Mouse (Mus musculus): ENCODE data around the gene Cldn20.

Gene Cldn20

DNA sequence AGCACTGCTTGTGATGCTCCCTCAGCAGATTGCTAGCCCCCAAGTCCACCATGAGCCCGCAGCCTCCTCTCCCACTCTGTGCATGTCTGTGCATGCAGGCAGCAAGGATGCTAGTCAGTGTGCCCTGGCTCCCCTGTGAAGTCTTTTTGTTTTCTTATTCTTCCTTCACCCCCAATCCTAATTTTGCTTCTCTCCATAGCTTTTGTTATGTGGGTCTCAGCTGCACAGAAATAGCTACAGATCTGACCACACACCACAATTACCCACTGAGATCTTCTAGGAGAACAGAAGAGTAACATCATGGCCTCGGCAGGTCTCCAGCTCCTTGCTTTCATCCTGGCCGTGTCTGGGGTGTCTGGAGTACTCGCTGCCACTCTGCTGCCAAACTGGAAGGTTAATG is at the start of gene Cldn20:
Cldn20 (plus strand) TSS at position 301 of the 400 bp plus-strand sequence.
- DNase-seq (ENCODE audit: low spot score in 2 of 2) = no peak

DNA sequence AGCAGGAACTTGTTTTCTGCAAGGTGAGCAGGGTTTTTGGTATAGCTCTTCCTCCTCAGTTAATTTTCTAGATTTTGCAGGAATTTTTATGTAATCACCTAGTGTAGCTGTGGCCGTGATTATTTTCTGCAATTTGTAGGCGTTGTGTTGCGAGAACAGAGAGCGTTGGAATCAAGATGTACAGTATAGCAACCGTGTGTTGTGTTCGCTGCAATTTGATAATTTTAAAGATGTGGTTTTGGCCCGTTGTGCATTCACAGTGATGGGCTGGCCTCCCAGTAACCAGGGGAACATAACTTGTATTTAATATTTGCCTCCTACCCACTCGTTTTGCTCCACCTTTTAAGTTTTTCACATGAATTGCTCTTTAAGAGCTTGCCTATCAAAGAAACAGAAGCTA is 49.3 kb upstream of the Cldn20 start:
- DNase-seq (ENCODE audit: low spot score in 2 of 2) = no peak

DNA sequence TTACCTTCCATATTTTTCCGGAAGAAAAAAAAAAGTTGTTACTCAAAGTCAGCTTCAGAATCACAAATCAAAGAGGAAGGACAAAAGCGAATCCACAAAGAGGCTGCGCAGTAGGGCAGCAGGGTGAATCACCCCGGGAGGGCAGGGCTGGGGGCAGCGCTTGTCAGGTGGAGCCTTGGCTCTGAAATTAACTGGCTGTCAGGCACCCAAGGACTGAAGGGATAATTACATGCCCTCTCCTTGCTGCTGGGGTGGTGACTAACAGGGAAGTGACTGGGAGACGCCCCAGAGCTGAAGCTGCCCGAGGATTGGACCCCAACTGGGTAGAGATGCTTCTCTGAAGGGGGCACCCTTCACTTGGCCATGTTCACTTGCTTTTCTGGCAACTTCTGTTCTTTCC is 46.5 kb upstream of the Cldn20 start:
- no peak for DNase-seq (ENCODE audit: low spot score in 2 of 2)

DNA sequence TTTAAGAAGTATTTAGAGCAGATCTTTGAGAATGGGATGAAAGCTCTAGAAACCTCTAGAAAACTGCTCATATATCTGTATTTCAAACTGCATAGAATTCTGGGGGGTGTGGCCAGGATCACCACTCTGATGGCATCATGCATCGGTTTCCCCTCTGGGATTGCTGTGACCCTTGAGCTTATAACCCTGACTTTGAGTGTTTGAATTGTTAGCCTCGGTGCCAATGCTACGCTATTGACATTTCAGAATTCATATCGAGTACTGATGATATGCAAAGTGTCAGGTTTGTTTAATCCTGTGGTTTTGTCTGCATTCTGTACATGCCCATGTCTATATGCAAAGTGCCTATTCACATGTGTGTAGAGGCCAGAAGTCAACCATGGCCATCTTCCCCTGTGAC is 45.1 kb upstream of the Cldn20 start:
- no peak for DNase-seq (ENCODE audit: low spot score in 2 of 2)

DNA sequence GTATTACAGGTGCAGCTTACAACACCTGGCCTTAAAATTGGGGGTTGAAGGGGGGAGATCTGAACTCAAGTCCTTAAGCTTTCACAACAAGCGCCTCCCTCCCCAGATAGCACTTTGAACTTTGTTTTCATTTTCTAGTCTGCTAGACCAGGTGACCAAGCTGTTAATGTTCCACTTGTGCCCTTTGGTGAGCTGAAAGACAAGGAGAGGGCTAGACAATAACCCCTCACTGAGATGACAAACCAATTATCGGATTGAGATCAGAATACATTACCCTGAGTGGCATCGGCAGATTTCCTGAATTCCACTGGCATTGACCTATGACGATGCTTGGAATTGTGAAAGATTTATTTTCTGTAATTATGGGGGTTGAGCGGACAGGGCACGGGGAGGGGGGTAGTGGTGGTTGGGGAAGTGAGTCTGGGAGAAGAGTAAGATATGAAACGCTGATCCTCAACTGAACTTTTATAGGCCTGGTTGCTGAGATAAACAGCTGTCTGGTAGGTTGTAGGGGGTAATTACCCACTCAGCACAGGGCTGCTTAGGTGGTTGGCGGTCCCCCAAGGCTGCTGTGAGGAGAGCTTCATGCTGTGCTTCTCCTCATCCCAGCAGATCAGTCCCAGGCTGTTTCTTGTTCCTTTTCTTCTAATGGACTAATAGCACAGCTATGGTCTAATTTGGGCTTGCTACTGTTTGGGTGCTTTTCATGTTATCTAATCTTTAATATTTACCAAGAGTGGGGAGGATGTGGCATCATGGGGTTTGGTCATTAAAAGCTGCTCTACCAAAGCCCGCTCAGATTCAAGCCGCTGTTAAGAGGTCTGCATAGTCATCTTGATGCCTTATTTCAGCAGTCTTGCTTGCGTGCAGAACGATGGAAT is 44.4 kb upstream of the Cldn20 start:
- DNase-seq (ENCODE audit: low spot score in 2 of 2) = no peak

- DNase-seq (ENCODE audit: low spot score in 2 of 2) = no peak
These were observed 42.0 kb upstream of the Cldn20 start for GRCm38 (mm10) chr17:3490216-3490895.

DNA sequence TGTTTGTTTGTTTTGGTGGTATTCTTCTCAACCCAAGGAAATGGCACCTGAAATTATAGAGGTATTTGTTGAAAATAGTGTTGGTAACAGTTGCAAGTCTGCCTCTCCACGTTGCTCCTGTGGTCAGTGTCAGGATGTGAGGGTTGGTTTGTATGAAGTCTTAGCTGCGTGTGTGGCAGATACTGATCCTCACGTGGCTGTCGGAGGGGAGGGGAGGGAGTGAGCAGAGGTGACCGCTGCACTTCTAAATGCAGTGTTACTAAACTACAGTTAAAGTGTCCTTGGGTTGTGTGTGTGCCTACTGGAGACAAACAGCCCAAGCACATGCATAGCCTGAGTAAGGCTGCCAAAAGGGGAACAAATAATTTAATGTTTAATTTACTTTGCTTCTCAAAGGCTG is 41.3 kb upstream of the Cldn20 start:
- DNase-seq (ENCODE audit: low spot score in 2 of 2) = no peak

DNA sequence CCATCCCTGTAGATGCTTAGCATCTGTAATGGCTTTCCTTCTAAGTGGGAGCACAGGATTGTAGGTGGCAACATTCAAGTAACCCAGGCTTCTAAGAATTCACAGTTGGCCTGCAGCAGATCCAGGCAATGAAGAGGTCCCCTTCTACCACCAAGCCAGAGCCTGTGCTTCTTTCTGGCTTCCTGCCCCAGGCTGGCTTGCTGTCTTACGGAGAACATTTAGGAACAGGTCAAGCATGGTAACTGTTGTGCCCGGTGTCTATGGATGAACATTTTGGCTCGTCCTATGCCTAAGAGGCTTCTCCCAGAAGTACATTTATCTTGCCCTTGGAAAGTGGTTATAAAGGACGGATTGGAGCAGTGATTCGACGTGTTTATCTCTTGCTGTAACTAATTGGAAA is 40.7 kb upstream of the Cldn20 start:
- no peak for DNase-seq (ENCODE audit: low spot score in 2 of 2)

GRCm38 (mm10) chr17:3495576-3495975 is 36.8 kb upstream of the Cldn20 start:
- DNase-seq (ENCODE audit: low spot score in 2 of 2) = peak; percentile 77 to 87

GRCm38 (mm10) chr17:3496080-3496479 is 36.3 kb upstream of the Cldn20 start:
- no peak for DNase-seq (ENCODE audit: low spot score in 2 of 2)

- DNase-seq (ENCODE audit: low spot score in 2 of 2) = peak; percentile 67 to 71
These were observed 34.3 kb upstream of the Cldn20 start for GRCm38 (mm10) chr17:3498086-3498485.

DNA sequence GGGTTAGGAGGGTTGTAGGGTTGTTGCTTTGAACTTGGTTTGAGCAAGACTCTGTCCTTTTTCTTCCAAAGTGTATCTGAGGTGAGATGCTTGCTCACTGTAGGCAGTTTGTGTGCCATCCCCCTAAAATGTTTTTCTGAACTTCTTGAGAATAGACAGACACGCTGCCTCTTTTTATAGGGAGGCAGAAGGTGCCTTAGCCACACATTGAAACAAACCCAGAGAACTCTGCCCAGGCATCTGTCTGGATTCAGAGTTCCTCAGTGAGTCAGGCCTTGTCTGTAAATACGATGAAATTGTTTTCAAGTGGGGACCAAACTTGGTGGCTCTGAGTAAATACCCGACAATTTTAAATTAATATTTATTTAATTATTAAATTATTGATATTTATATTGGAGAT is 33.8 kb upstream of the Cldn20 start:
- DNase-seq (ENCODE audit: low spot score in 2 of 2) = peak in 1 of 2 experiments; percentile 58

GRCm38 (mm10) chr17:3499468-3499867 is 32.9 kb upstream of the Cldn20 start:
- peak; percentile 49 to 66 for DNase-seq (ENCODE audit: low spot score in 2 of 2)

DNA sequence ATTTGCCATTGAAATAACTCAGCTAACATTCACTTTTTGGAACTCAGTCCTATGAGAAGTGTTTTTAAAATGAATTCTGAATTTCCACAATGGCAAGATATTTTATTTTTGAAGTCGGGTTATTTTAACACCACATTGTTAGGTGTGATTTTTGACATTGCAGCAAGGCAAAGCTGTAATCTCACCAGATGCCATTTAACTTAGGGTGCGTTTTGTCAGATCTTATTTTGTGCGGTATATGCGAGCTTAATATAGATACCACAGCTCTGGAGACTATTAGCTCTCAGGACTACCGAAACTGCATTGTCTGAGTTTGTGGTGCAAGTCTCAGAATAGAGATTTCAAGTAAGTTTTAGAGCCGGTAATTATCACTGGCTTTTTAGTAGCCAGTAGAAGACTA is 32.3 kb upstream of the Cldn20 start:
- DNase-seq (ENCODE audit: low spot score in 2 of 2) = no peak

GRCm38 (mm10) chr17:3500936-3501335 is 31.4 kb upstream of the Cldn20 start:
- no peak for DNase-seq (ENCODE audit: low spot score in 2 of 2)

GRCm38 (mm10) chr17:3505711-3506110 is 26.6 kb upstream of the Cldn20 start:
- no peak for DNase-seq (ENCODE audit: low spot score in 2 of 2)

- DNase-seq (ENCODE audit: low spot score in 2 of 2) = no peak
These were observed 25.8 kb upstream of the Cldn20 start for GRCm38 (mm10) chr17:3506508-3506907.

GRCm38 (mm10) chr17:3509841-3510240 is 22.5 kb upstream of the Cldn20 start:
- peak; percentile 79 to 84 for DNase-seq (ENCODE audit: low spot score in 2 of 2)

- no peak for DNase-seq (ENCODE audit: low spot score in 2 of 2)
These were observed 18.0 kb upstream of the Cldn20 start for GRCm38 (mm10) chr17:3514316-3514715.

DNA sequence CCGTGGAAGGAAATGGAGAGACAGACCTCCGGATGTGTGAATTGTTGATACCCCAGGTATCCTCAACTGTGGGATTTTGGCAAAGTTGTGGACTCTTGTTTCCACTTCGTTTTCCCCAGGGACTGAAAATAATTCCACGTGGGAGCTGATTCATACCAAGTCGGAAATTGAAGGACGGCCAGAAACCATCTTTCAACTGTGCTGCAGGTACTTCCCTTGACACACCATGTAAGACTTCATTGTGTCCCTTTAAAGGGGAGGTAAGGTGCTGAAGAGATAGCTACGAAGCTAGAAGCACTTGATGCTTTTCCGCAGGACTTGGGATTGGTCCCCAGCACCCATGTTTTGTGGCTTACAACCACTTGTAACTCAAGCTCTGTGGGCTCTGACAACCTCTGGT is 16.5 kb upstream of the Cldn20 start:
- DNase-seq (ENCODE audit: low spot score in 2 of 2) = no peak

- no peak for DNase-seq (ENCODE audit: low spot score in 2 of 2)
These were observed 15.9 kb upstream of the Cldn20 start for GRCm38 (mm10) chr17:3516406-3516805.

DNA sequence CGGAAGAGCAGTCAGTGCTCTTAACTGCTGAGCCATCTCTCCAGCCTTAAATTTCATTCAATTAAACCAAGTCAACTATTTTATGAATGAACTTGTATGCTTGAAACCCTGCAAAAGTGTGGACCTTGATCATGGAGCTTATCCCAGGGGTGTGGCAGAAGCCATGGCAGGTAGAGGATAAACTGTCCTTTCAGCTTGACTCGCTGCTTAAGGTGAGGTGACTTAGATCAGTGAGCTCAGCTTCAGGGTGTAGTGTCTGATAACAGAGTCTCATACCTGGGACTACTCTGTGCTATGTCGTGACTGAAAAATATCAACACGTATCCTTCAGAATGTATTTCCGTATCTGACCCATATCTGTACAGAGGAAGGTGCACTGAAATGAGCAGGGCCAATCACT is 12.0 kb upstream of the Cldn20 start:
- DNase-seq (ENCODE audit: low spot score in 2 of 2) = no peak

DNA sequence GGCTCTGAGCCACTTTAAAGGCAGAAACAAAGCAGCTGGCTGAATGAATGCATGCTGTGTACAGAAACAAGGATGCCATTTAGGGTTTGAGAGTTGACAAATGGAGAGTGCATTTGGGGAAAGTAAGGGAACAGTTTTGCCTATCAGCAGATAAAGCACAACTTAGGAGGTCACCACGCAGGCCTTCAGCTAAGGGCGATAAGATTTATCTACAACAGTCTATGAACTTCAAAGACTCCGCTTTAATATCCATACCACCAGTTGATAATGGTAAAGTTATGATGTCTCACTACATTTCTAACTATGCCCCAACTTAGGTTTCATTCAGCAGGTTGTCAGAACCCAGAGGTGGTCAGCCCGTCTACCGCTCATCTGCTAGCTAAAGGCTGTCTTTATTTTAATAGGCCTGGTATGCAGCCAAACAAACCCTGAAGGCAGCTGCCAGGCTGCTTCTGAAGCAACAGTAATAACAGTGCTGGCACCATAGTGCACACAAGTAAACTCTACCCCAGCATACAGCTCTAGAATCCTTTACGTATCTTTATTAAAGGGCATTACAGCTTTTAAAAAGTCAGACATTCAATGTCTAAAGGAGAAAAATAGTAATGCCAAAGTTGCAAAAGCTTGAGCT is 4.4 kb upstream of the Cldn20 start:
- DNase-seq (ENCODE audit: low spot score in 2 of 2) = no peak
